Mouse (Mus musculus) limb, embryonic 14.5 days (tissue): ENCODE measurements around the gene Zscan21. TPM values are rescaled to one million over a fixed set of nuclear protein-coding genes. Genes with fewer than 3 reads are reported as not detected.

Source experiments
- ATAC-seq: fragments of 200-750 bp; cut with Nextera tagmentation; 2 replicates; pipeline ENCODE4 v1.8.0; 2017; ENCODE audit warnings: low read depth, moderate number of reproducible peaks, moderate TSS enrichment; ENCODE audit not compliant: low FRiP score
- DNase-seq: peaks from one replicate; pipeline ENCODE4 v3.0.0-alpha.2; 2015; ENCODE audit warnings: low spot score
- H3K27ac ChIP-seq: fragments of 300-500 bp; sonication (generic); replicated peaks from 2 replicates; pipeline ENCODE4 v1.5.1; 2014; ENCODE audit warnings: low read depth, mild to moderate bottlenecking, low read length, moderate library complexity, mixed read lengths
- H3K27me3 ChIP-seq: fragments of 300-500 bp; sonication (generic); 2 replicates; pipeline ENCODE4 v1.6.1; 2014; ENCODE audit warnings: low read length, mixed read lengths; ENCODE audit not compliant: control insufficient read depth, insufficient read depth
- H3K36me3 ChIP-seq: fragments of 300-500 bp; sonication (generic); 2 replicates; pipeline ENCODE4 v1.6.1; 2014; ENCODE audit warnings: mild to moderate bottlenecking, low read length, moderate library complexity, mixed read lengths; ENCODE audit not compliant: control insufficient read depth, insufficient read depth
- H3K4me1 ChIP-seq: fragments of 300-500 bp; sonication (generic); 2 replicates; pipeline ENCODE4 v1.6.1; 2014; ENCODE audit warnings: antibody characterized with exemption, low read length, mixed read lengths; ENCODE audit not compliant: control insufficient read depth, insufficient read depth
- H3K4me2 ChIP-seq: fragments of 300-500 bp; sonication (generic); replicated peaks from 2 replicates; pipeline ENCODE4 v1.6.1; 2014; ENCODE audit warnings: low read depth, mild to moderate bottlenecking, low read length, moderate library complexity; ENCODE audit not compliant: severe bottlenecking
- H3K4me3 ChIP-seq: fragments of 300-500 bp; sonication (generic); replicated peaks from 2 replicates; pipeline ENCODE4 v1.5.1; 2014; ENCODE audit warnings: low read length
- H3K9ac ChIP-seq: fragments of 300-500 bp; sonication (generic); 2 replicates; pipeline ENCODE4 v1.6.1; 2014; ENCODE audit warnings: mild to moderate bottlenecking, low read depth, low read length, moderate library complexity; ENCODE audit not compliant: severe bottlenecking
- H3K9me3 ChIP-seq: fragments of 300-500 bp; sonication (generic); 2 replicates; pipeline ENCODE4 v1.6.1; 2016; ENCODE audit warnings: low read length; ENCODE audit not compliant: control insufficient read depth
- POLR2A ChIP-seq: fragments of 200-500 bp; IDR thresholded peaks from 2 replicates; pipeline ENCODE4 v1.8.0; 2012; ENCODE audit warnings: inconsistent platforms, mild to moderate bottlenecking, moderate library complexity, borderline replicate concordance; ENCODE audit not compliant: insufficient read depth, insufficient read length; ENCODE audit errors: extremely low read depth
- WGBS: fragments of 180-500 bp; shearing (Covaris S2); extraction: QIAGEN DNeasy Blood & Tissue Kit; methylation state at CpG from one replicate; pipeline ENCODE4 v1.1.7; 2014; 5-methylcytosine and 5-hydroxymethylcytosine counted together
- polyA plus RNA-seq, 2 experiments: library from polyadenylated mRNA; depleted of rRNA in 1 of 2; stranded (reverse) in 1 of 2; unstranded in 1 of 2; fragments of >200 nt; fragmentation: Nextera tagmentation in 1 of 2; extraction: Ambion mirVana in 1 of 2; gene quantifications; 2 replicates each; pipeline versions ENCODE4 v1.2.1 to v1.2.3; 2012 to 2014

Zscan21 gene
- polyA plus RNA-seq, 2 experiments: 38.3 to 59.8 TPM

GRCm38 (mm10) chr5:138138585-138138984 is 21.9 kb downstream of the Zscan21 start:
- no peak overlapping the region for H3K4me2 ChIP-seq
- no peaks in the 10 kb centered on the region for H3K9me3 ChIP-seq
- H3K9ac ChIP-seq: no peak overlapping the region
- WGBS: 83% methylated on average over 4 of the region's 4 CpGs
- no peak for TF ChIP-seq POLR2A
- H3K4me3 ChIP-seq: no peak overlapping the region
- peaks cover 29% of the 10 kb centered on the region for H3K36me3 ChIP-seq
- no peak overlapping the region for H3K27ac ChIP-seq
- H3K27me3 ChIP-seq: no peaks in the 10 kb centered on the region
- H3K4me1 ChIP-seq: no peaks in the 10 kb centered on the region
- DNase-seq (no peak), ATAC-seq (no peak)

GRCm38 (mm10) chr5:138154390-138154789 is 37.7 kb downstream of the Zscan21 start:
- WGBS: 89% methylated on average over 3 of the region's 3 CpGs
- TF ChIP-seq POLR2A: no peak
- ATAC-seq (no peak), DNase-seq (no peak)
- Histone ChIP-seq H3K9me3 (no peaks in the 10 kb centered on the region), H3K4me1 (0 out of 2 replicates have a peak, but pooled peaks cover 4% of the 10 kb centered on the region), H3K4me2 (peak overlapping the region; percentile 56), H3K4me3 (peak overlapping the region; percentile 69), H3K27ac (no peak overlapping the region), H3K9ac (peak overlapping the region; percentile 92; the same call in 1 of the 2 replicates), H3K36me3 (peaks cover 30% of the 10 kb centered on the region), H3K27me3 (no peaks in the 10 kb centered on the region)

GRCm38 (mm10) chr5:138155443-138155976 is 38.8 kb downstream of the Zscan21 start, which contains the start of gene Zfp113:
TSS of gene Zfp113 (minus strand) at chr5:138155744.
- Histone ChIP-seq H3K9ac (peak within 1 kb of the TSS; percentile 92), H3K4me3 (peak within 1 kb of the TSS; percentile 69), H3K27me3 (no peaks in the 10 kb centered on the region), H3K27ac (peak within 1 kb of the TSS; percentile 88), H3K9me3 (no peaks in the 10 kb centered on the region), H3K4me2 (peak within 1 kb of the TSS; percentile 56), H3K4me1 (0 out of 2 replicates have a peak, but pooled peaks cover 8% of the 10 kb centered on the region), H3K36me3 (peaks cover 25% of the 10 kb centered on the region)
- peak; percentile 95 for ATAC-seq
- DNase-seq: peak; percentile 97
- TF ChIP-seq POLR2A: peak; percentile 71; the same call in 1 of the 2 replicates
- WGBS: under 1% methylated on average over 31 of the region's 31 CpGs

DNA sequence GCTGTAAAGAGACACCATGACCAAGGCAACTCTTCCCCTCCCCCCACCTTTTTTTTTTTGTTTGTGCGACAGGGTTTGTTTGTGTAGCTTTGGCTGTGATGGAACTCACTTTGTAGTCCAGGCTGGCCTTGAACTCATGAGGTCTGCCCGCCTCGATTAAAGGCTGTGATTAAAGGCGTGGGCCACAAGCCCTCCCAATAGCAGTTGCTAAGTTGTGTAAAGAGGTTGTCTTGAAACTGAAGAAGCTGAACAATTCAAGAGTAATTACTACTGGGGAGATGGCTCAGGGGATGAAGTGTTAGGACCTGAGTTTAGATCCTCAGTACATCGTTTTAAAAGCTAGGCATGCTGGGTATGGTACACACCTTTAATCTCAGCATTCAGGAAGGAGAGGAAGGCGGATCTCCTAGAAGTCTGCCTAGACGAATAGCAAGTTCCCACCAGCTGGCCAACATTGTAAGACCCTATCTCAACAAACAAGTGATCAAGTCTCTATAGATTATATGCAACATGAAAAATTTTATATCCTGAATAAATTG is 43.6 kb downstream of the Zscan21 start:
- 0 out of 2 replicates have a peak, but pooled peaks cover 3% of the 10 kb centered on the region for H3K4me1 ChIP-seq
- no peak for TF ChIP-seq POLR2A
- H3K9ac ChIP-seq: peak overlapping the region; percentile 85; the same call in 1 of the 2 replicates
- no peaks in the 10 kb centered on the region for H3K9me3 ChIP-seq
- H3K27ac ChIP-seq: no peak overlapping the region
- ATAC-seq (no peak), DNase-seq (no peak)
- no peaks in the 10 kb centered on the region for H3K27me3 ChIP-seq
- WGBS: 66% methylated on average over 7 of the region's 7 CpGs
- H3K4me2 ChIP-seq: peak overlapping the region; percentile 67
- peaks cover 26% of the 10 kb centered on the region for H3K36me3 ChIP-seq
- peak overlapping the region; percentile 75 for H3K4me3 ChIP-seq

DNA sequence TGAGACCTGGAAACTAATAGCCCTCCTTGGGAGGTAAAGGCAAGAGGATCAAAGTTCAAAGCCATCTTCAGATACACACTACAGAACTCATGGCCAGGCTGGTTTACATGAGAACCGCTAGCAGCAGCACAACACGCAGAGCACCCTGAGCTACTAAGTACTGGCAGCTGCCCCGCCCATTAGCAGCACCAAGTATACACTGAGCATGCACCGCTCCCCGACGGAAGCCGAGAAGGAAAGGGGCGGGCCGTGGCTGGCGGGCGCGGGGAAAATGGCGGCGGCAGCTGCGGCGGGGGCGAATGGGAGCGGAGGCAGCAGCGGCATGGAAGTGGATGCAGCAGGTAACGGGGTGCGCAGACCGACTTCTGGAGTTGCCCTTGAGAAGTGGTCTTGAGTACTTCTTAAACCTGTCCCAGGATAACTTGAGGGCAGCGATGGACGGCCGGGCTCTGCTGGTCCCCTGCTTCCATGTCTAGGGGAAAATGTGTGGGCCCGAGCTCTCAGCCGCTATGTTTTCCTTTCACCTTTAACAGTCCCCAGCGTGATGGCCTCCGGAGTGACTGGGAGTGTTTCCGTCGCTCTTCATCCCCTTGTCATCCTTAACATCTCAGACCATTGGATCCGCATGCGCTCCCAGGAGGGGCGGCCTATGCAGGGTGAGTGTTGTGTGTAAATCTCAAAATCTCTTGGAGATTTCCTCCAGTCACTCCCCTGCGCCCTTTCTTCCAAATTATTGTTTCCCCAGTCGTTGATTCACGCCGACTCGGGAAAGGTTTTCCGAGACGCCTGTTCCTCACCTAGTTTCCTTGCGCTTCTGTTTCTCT is 44.4 kb downstream of the Zscan21 start, which contains the start of gene Cops6:
Cops6 (plus strand) TSS at position 230 of the 824 bp plus-strand sequence.
- Histone ChIP-seq H3K27ac (peak within 1 kb of the TSS; percentile 68), H3K9ac (peak within 1 kb of the TSS; percentile 85), H3K4me1 (0 out of 2 replicates have a peak, but pooled peaks cover 3% of the 10 kb centered on the region), H3K36me3 (peaks cover 34% of the 10 kb centered on the region), H3K4me3 (peak within 1 kb of the TSS; percentile 75), H3K4me2 (peak within 1 kb of the TSS; percentile 67), H3K9me3 (no peaks in the 10 kb centered on the region), H3K27me3 (no peaks in the 10 kb centered on the region)
- ATAC-seq (peak; percentile 94), DNase-seq (peak; percentile 93)
- WGBS: 1% methylated on average over 41 of the region's 42 CpGs
- peak; percentile 82; the same call in 1 of the 2 replicates for TF ChIP-seq POLR2A
